Mouse (Mus musculus) embryonic facial prominence, embryonic 14.5 days (tissue): ENCODE data around the gene Pus10. TPM values are rescaled to one million over a fixed set of nuclear protein-coding genes. Genes with fewer than 3 reads are reported as not detected.

Experiments used
- ATAC-seq: fragments of 200-750 bp; cut with Nextera tagmentation; 2 replicates; pipeline ENCODE4 v1.8.0; 2017; ENCODE audit warnings: low read depth, moderate number of reproducible peaks, moderate TSS enrichment
- DNase-seq: peaks from one replicate; pipeline ENCODE4 v3.0.0-alpha.2; 2015; ENCODE audit warnings: low spot score
- H3K27ac ChIP-seq: fragments of 300-500 bp; sonication (generic); replicated peaks from 2 replicates; pipeline ENCODE4 v1.5.1; 2014; ENCODE audit warnings: low read depth, mild to moderate bottlenecking, low read length, moderate library complexity
- H3K27me3 ChIP-seq: fragments of 300-500 bp; sonication (generic); replicated peaks from 2 replicates; pipeline ENCODE4 v1.6.1; 2014; ENCODE audit warnings: low read length; ENCODE audit not compliant: control insufficient read depth, insufficient read depth
- H3K36me3 ChIP-seq: fragments of 300-500 bp; sonication (generic); 2 replicates; pipeline ENCODE4 v1.6.1; 2014; ENCODE audit warnings: low read length, mixed read lengths; ENCODE audit not compliant: control insufficient read depth, insufficient read depth
- H3K4me1 ChIP-seq: fragments of 300-500 bp; sonication (generic); 2 replicates; pipeline ENCODE4 v1.6.1; 2014; ENCODE audit warnings: antibody characterized with exemption, low read length; ENCODE audit not compliant: control insufficient read depth, insufficient read depth
- H3K4me2 ChIP-seq: fragments of 300-500 bp; sonication (generic); 2 replicates; pipeline ENCODE4 v1.6.1; 2014; ENCODE audit warnings: low read depth, mild to moderate bottlenecking, low read length, moderate library complexity, mixed read lengths
- H3K4me3 ChIP-seq: fragments of 300-500 bp; sonication (generic); 2 replicates; pipeline ENCODE4 v1.5.1; 2014; ENCODE audit warnings: low read depth, mild to moderate bottlenecking, low read length
- H3K9ac ChIP-seq: fragments of 300-500 bp; sonication (generic); 2 replicates; pipeline ENCODE4 v1.6.1; 2014; ENCODE audit warnings: low read depth, mild to moderate bottlenecking, low read length, moderate library complexity, mixed read lengths
- H3K9me3 ChIP-seq: fragments of 300-500 bp; sonication (generic); 2 replicates; pipeline ENCODE4 v1.6.1; 2016; ENCODE audit warnings: low read length; ENCODE audit not compliant: control insufficient read depth
- WGBS: fragments of 180-500 bp; shearing (Covaris S2); extraction: QIAGEN DNeasy Blood & Tissue Kit; methylation state at CpG from one replicate; pipeline ENCODE4 v1.1.7; 2014; 5-methylcytosine and 5-hydroxymethylcytosine counted together
- polyA plus RNA-seq: library from polyadenylated mRNA; unstranded; fragments of >200 nt; fragmentation: Nextera tagmentation; extraction: Ambion mirVana; gene quantifications from 2 replicates; pipeline ENCODE4 v1.2.1, GENCODE M21; 2014

Gene Pus10
- polyA plus RNA-seq, 1 experiment from 2014 or later: 19.0 TPM

DNA sequence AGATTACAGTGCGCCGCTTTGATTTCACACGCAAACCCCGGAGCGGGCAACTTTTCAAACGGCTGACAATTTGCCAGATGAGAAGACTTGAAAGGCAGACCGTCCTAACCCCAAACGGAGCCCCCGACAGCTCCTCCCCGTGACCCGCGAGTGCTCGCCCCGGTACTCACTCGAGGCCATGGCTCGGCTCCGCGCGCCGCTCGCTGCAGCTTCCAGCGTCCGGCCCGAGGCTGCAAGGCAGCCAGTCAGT lies 105.0 kb downstream of the Pus10 start:
- under 1% methylated on average over 24 of the region's 24 CpGs for WGBS
- Histone ChIP-seq H3K4me2 (peak overlapping the region; percentile 86), H3K4me3 (peak overlapping the region; percentile 83), H3K9me3 (no peaks in the 10 kb centered on the region), H3K27me3 (no peaks in the 10 kb centered on the region), H3K36me3 (no peaks in the 10 kb centered on the region), H3K4me1 (no peaks in the 10 kb centered on the region), H3K27ac (peak overlapping the region; percentile 92), H3K9ac (peak overlapping the region; percentile 85)
- ATAC-seq: no peak
- DNase-seq: no peak

DNA sequence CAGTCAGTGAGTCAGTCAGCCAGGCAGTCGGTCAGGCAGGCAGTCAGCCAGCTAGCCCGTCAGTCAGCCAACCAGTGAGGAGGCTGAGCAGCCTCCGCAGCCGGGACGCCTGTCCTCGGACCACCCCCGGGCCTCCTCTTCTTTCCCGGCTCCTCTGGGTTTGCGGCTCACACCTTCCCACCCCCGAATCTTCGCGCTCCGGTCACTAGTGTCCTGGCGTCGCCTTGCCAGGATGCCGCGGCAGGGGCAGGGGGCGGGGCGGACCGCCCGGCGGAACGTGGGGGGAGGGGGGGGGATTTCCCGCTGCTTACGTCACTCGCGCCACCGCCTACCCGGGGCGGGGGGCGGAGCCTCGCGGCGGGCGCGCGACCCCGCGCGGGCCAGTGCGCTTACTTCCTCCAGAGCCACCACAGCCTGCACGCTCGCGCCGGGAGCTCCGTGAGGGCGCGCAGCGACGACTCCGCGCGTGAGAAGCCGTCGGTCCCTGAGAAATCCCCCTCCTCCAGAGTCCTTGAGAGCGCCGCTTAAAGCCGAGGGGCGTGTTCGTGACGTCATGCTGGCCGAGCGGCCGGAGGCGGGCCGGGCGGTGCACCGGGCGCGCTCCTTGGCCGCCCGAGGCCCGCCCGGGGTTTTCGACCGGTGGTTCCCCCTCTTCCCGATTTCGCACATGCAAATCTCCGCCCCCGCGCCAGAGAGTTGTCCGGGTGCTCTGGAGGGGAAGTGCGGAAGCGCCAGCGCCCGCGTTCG lies 105.5 kb downstream of the Pus10 start, which contains the start of gene Rel:
TSS of gene Rel (minus strand) at position 211 of the 747 bp plus-strand sequence.
- Histone ChIP-seq H3K4me2 (peak within 1 kb of the TSS; percentile 86), H3K27me3 (no peaks in the 10 kb centered on the region), H3K4me1 (no peaks in the 10 kb centered on the region), H3K27ac (peak within 1 kb of the TSS; percentile 92), H3K9ac (peak within 1 kb of the TSS; percentile 85), H3K4me3 (peak within 1 kb of the TSS; percentile 83), H3K9me3 (no peaks in the 10 kb centered on the region), H3K36me3 (no peaks in the 10 kb centered on the region)
- DNase-seq: peak; percentile 90
- under 1% methylated on average over 19 of the region's 88 CpGs for WGBS
- peak; percentile 92 for ATAC-seq

DNA sequence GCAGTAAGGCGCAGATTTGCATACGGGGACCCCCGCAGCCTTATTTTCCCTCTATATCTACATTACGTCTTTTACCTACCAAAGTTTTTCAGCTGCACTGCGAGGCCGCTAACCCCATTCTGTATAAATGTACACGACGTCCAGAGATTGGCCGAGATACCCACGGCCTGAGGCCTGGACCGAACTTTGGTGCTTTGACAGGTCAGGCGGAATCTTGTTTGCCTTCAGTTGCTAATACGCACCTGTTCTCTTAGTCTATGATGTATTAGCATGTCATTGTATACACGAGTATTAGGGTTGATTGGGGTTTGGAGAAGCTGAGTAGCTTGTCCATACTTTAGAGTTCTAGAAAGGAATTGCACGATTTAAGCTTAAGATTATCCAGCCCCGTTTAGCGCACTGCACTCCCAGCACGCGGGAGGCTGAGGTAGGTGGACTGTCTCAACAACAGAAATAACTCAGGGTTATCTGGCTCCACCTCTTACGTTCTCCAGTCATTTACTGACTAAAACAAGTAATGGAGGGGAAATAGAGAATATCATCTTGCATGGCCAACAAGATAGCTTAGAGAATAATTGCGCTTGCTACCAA lies 106.1 kb downstream of the Pus10 start:
- Histone ChIP-seq H3K27ac (peak overlapping the region; percentile 92), H3K4me2 (peak overlapping the region; percentile 86), H3K9ac (peak overlapping the region; percentile 85), H3K4me3 (peak overlapping the region; percentile 83), H3K36me3 (no peaks in the 10 kb centered on the region), H3K9me3 (no peaks in the 10 kb centered on the region), H3K27me3 (no peaks in the 10 kb centered on the region), H3K4me1 (no peaks in the 10 kb centered on the region)
- DNase-seq (peak; percentile 8), ATAC-seq (no peak)
- WGBS: 7% methylated on average over 21 of the region's 21 CpGs

DNA sequence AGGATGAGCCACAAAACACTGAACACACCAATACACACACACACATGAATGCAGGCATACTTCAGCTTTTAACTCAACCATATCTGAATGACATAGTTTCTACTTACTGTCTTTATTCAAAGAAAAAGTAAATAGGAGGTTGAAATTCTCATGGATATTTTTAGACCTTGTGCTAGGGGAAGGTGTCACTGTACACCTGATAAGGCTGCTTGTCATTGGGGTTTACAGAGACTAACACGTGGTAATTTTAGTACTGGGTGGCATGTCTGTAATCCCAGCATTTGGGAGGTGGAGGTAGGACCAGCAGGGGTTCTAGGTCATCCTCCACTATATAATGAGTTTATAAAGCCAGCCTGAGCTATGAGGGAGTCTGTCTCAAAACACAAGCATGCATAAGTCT lies 107.0 kb downstream of the Pus10 start:
- H3K4me3 ChIP-seq: no peak overlapping the region
- H3K4me1 ChIP-seq: no peaks in the 10 kb centered on the region
- DNase-seq (no peak), ATAC-seq (no peak)
- no peak overlapping the region for H3K4me2 ChIP-seq
- H3K27me3 ChIP-seq: no peaks in the 10 kb centered on the region
- 19% methylated on average over 1 of the region's 1 CpGs for WGBS
- no peak overlapping the region for H3K27ac ChIP-seq
- H3K9me3 ChIP-seq: no peaks in the 10 kb centered on the region
- H3K36me3 ChIP-seq: no peaks in the 10 kb centered on the region
- no peak overlapping the region for H3K9ac ChIP-seq

DNA sequence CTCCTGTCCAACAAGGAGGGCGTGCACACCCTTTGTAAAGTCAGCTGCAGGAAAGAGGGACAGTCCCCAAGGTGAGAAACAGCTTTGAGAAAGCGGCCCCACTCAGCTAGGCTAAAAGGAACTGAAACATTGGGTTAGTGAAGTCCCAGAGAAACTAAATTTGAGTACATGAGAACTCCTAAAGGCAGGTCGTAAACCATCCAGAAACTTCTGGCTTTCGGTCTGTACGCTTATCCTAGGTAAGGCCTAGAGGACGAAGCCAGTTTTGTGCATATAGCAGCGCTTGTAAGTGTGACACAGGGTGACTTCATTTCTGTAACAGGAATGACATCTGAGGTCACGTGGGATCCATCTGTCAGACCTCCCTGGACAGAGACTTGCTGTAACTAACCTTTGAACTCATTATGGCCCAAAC lies 113.3 kb downstream of the Pus10 start:
- Histone ChIP-seq H3K4me1 (no peaks in the 10 kb centered on the region), H3K4me2 (no peak overlapping the region), H3K9ac (no peak overlapping the region), H3K27me3 (no peaks in the 10 kb centered on the region), H3K36me3 (no peaks in the 10 kb centered on the region), H3K27ac (no peak overlapping the region), H3K4me3 (no peak overlapping the region), H3K9me3 (no peaks in the 10 kb centered on the region)
- ATAC-seq (no peak), DNase-seq (no peak)
- WGBS: 87% methylated on average over 8 of the region's 8 CpGs

DNA sequence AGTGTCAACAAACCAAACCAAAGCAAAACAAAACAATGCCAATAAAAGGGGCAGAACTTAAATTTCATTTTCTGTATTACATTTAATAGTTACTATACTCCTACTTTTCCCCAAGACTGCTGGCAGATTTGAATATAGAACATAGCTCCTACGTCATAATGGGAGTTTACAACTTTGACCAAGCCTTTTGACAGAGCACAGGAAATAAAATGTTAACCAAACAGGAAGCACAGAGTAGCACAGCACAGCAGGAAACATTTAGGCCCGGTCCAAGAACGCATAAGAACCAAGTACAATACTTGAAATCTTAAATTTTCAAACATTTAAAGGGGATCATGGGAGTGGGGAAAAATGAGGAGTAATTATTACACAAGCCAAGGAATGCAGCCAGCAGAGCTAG lies 116.6 kb downstream of the Pus10 start:
- Histone ChIP-seq H3K27ac (no peak overlapping the region), H3K9me3 (no peaks in the 10 kb centered on the region), H3K9ac (no peak overlapping the region), H3K27me3 (no peaks in the 10 kb centered on the region), H3K4me2 (no peak overlapping the region), H3K36me3 (no peaks in the 10 kb centered on the region), H3K4me1 (no peaks in the 10 kb centered on the region), H3K4me3 (no peak overlapping the region)
- DNase-seq (no peak), ATAC-seq (no peak)
- 69% methylated on average over 3 of the region's 3 CpGs for WGBS

Other genes with a start within 250 kb of the Pus10 start
- gene Ahsa2, start 167.6 kb upstream of the Pus10 start, polyA plus RNA-seq: 81.2 and 97.9 TPM in 2 replicates
- gene 1700093K21Rik, start 144.5 kb upstream of the Pus10 start, polyA plus RNA-seq: not detected in 2 replicates
- 26.5 and 28.7 TPM in 2 replicates for gene 0610010F05Rik, start 32.0 kb upstream of the Pus10 start, polyA plus RNA-seq
- 34.5 and 35.8 TPM in 2 replicates for gene Pex13, start 285 bp downstream of the Pus10 start, polyA plus RNA-seq
- gene Rel, start 105.3 kb downstream of the Pus10 start, polyA plus RNA-seq: 1.7 and 2.2 TPM in 2 replicates
- 12.5 and 14.1 TPM in 2 replicates for gene Papolg, start 229.6 kb downstream of the Pus10 start, polyA plus RNA-seq